Comparison of ENCODE assay signal across 9 mouse cellular contexts in genomic region chr16:38858120-38858749, GRCm38 (mm10). TPM values are rescaled to one million over a fixed set of nuclear protein-coding genes. Genes with fewer than 3 reads are reported as not detected.
DNase-seq lines count a peak whose midpoint lies in the region; ATAC-seq and TF ChIP-seq lines count a peak whose summit lies in the region.
"Had no signal": no experiment of that assay in that cellular context is flagged by ENCODE, and none has a peak within 500 bp of the region (broad histone marks: within the 10 kb centered on the region; RNA-seq: fewer than 3 reads in every experiment).

No protein-coding gene starts in this region.

- H3K9me3 ChIP-seq in heart, embryonic 11.5 days (replicated peaks; ENCODE audit: control insufficient read depth, low read length): no peaks in the 10 kb centered on the region
- no peaks in the 10 kb centered on the region for H3K9me3 ChIP-seq in G1E (replicated peaks)

- ATAC-seq in heart, embryonic 11.5 days (replicated peaks; ENCODE audit: insufficient number of reproducible peaks, low FRiP score, low TSS enrichment): no peak
- ATAC-seq in G1E (ENCODE audit: extremely low read depth, insufficient number of reproducible peaks, low FRiP score, poor library complexity, severe bottlenecking): no peak

- DNase-seq in heart, postnatal 25 days (ENCODE audit: low spot score): no peak
- DNase-seq in 3T3-L1 (ENCODE audit: low read depth, low spot score) (peak; percentile 74), G1E (ENCODE audit: low spot score) (peak; percentile 3)
- DNase-seq in gonadal fat pad, adult 2 months (ENCODE audit: low read depth): peak; percentile 2
- peak; percentile 48 for DNase-seq in naive thymus-derived CD4-positive, alpha-beta T cell, adult 2 months (ENCODE audit: low read depth)
- no peak for DNase-seq in right cerebral cortex, postnatal 10 days (ENCODE audit: low spot score in 2 of 2)
- DNase-seq in spleen, adult 18-20 months: no peak

- H3K9ac ChIP-seq in heart, embryonic 11.5 days (ENCODE audit: low read depth, low read length): no peak overlapping the region

- no peaks in the 10 kb centered on the region for H3K27me3 ChIP-seq in heart, embryonic 11.5 days (ENCODE audit: control insufficient read depth, insufficient read depth, low read length)
- no peaks in the 10 kb centered on the region for H3K27me3 ChIP-seq in G1E (ENCODE audit: insufficient read depth, low read length)

- no peak overlapping the region for H3K27ac ChIP-seq in heart, embryonic 11.5 days (ENCODE audit: low read depth, low read length)

- H3K4me2 ChIP-seq in heart, embryonic 11.5 days: 0 out of 2 replicates have a peak overlapping the region, but pooled peaks have one; percentile 31

- intact Hi-C loops in heart, postnatal 25 days (cut with DNase I): loop anchor here (1.0 to 5.0 kb wide), 3 partner anchors 191 to 864 kb away; no protein-coding TSS in a partner anchor

- no peaks in the 10 kb centered on the region for H3K4me1 ChIP-seq in heart, embryonic 11.5 days (ENCODE audit: control insufficient read depth, insufficient read depth, low read length)
- no peaks in the 10 kb centered on the region for H3K4me1 ChIP-seq in G1E (ENCODE audit: insufficient read depth, low read depth, low read length)

- no peak overlapping the region for H3K4me3 ChIP-seq in heart, embryonic 11.5 days (ENCODE audit: low read depth, low read length)
- H3K4me3 ChIP-seq in G1E (ENCODE audit: low read depth, low read length): no peak overlapping the region

- no peaks in the 10 kb centered on the region for H3K36me3 ChIP-seq in heart, embryonic 11.5 days (ENCODE audit: control insufficient read depth, insufficient read depth, low read length)
- no peaks in the 10 kb centered on the region for H3K36me3 ChIP-seq in G1E (replicated peaks)

- WGBS in heart, embryonic 11.5 days (ENCODE audit: insufficient replicate concordance): 28% methylated on average over 8 of the region's 8 CpGs

- TF ChIP-seq CTCF in G1E (IDR thresholded peaks at IDR 0.05; ENCODE audit: low read depth, low read length): no peak

RNA-seq across cellular contexts. Expression of gene 4930435E12Rik, which starts 29.7 kb away (rescaled TPM):
- polyA plus RNA-seq in heart, embryonic 11.5 days (2014; fragmentation: Nextera tagmentation; extraction: Ambion mirVana): not detected in 2 replicates
- total RNA-seq in heart, postnatal 25 days (2021): not detected
- not detected in 2 replicates for total RNA-seq in G1E (2014; fragmentation: Nextera tagmentation)
- 0.55 TPM in 1 of 2 replicates, not detected in the other for total RNA-seq in G1E (2017)
- polyA plus RNA-seq in G1E (2012): not detected in 2 replicates
- polyA plus RNA-seq in gonadal fat pad, adult 2 months (2012; rRNA removed): 0.09 and 0.16 TPM in 2 replicates
- polyA plus RNA-seq: cortical plate, adult 2 months had no signal

RNA-seq across cellular contexts. Expression of gene Igsf11, which starts 34.2 kb away (rescaled TPM):
- polyA plus RNA-seq in heart, embryonic 11.5 days (2014; fragmentation: Nextera tagmentation; extraction: Ambion mirVana): 0.23 and 0.49 TPM in 2 replicates
- total RNA-seq in heart, postnatal 25 days (2021): under 1 TPM; 0.47 to 0.53 TPM
- total RNA-seq in G1E (2014; fragmentation: Nextera tagmentation) (not detected in 2 replicates), G1E (2017) (0.05 and 0.06 TPM in 2 replicates)
- polyA plus RNA-seq in G1E (2012): not detected in 2 replicates
- polyA plus RNA-seq in gonadal fat pad, adult 2 months (2012; rRNA removed): 2.5 and 3.8 TPM in 2 replicates

RNA-seq across cellular contexts. Expression of gene Upk1b, which starts 58.1 kb away (rescaled TPM):
- 30.6 and 33.2 TPM in 2 replicates for polyA plus RNA-seq in heart, embryonic 11.5 days (2014; fragmentation: Nextera tagmentation; extraction: Ambion mirVana)
- total RNA-seq in heart, postnatal 25 days (2021): 1 to 10 TPM; 4.4 to 6.8 TPM
- not detected in 2 replicates for total RNA-seq in G1E (2014; fragmentation: Nextera tagmentation)
- 0.38 TPM in 1 of 2 replicates, not detected in the other for total RNA-seq in G1E (2017)
- not detected in 2 replicates for polyA plus RNA-seq in G1E (2012)
- 44.2 and 44.8 TPM in 2 replicates for polyA plus RNA-seq in gonadal fat pad, adult 2 months (2012; rRNA removed)

Comparison
In these comparisons a context has a peak if more than half of its experiments do, and no peak if none do; other contexts are left out.
1. DNase-seq: peak in 3T3-L1 (single experiment), G1E (single experiment), gonadal fat pad, adult 2 months (single experiment) and naive thymus-derived CD4-positive, alpha-beta T cell, adult 2 months (single experiment); none in heart, postnatal 25 days (single experiment), right cerebral cortex, postnatal 10 days (0 of 2) and spleen, adult 18-20 months (0 of 2).
2. RNA of gene Upk1b, which starts 58.1 kb away (polyA plus RNA-seq): 44.2 to 44.8 TPM in gonadal fat pad, adult 2 months and 30.6 to 33.2 TPM in heart, embryonic 11.5 days; not detected in G1E; every median in the first group is over 10 times any median in the second.